Comparison of ENCODE assay signal across 10 mouse cellular contexts in genomic region chr1:92837931-92838833, GRCm38 (mm10). TPM values are rescaled to one million over a fixed set of nuclear protein-coding genes. Genes with fewer than 3 reads are reported as not detected.
DNase-seq lines count a peak whose midpoint lies in the region; ATAC-seq and TF ChIP-seq lines count a peak whose summit lies in the region.
"Had no signal": no experiment of that assay in that cellular context is flagged by ENCODE, and none has a peak within 500 bp of the region (broad histone marks: within the 10 kb centered on the region; RNA-seq: fewer than 3 reads in every experiment).

No protein-coding gene starts in this region.

- peaks cover 50% of the 10 kb centered on the region for H3K36me3 ChIP-seq in forebrain, embryonic 13.5 days (ENCODE audit: poor library complexity, severe bottlenecking)
- no peaks in the 10 kb centered on the region; the same call in 1 of the 2 replicates for H3K36me3 ChIP-seq in forebrain, embryonic 11.5 days (ENCODE audit: control insufficient read depth, insufficient read depth, low read length)
- H3K36me3 ChIP-seq in midbrain, postnatal 0 days (ENCODE audit: insufficient read depth, low read length) = peaks cover 7% of the 10 kb centered on the region
- H3K36me3 ChIP-seq in midbrain, embryonic 16.5 days (ENCODE audit: control insufficient read depth, insufficient read depth, low read length) = peaks cover 3% of the 10 kb centered on the region; the same call in 1 of the 2 replicates

- no peak overlapping the region for H3K4me3 ChIP-seq in forebrain, embryonic 13.5 days
- no peak overlapping the region for H3K4me3 ChIP-seq in forebrain, embryonic 11.5 days (ENCODE audit: low read depth, low read length)
- no peak overlapping the region for H3K4me3 ChIP-seq in midbrain, postnatal 0 days (ENCODE audit: low read depth, low read length)
- H3K4me3 ChIP-seq in midbrain, embryonic 16.5 days (ENCODE audit: low read depth, low read length) = no peak overlapping the region
- H3K4me3 ChIP-seq: erythroblast, embryonic 14.5 days had no signal

- WGBS in forebrain, embryonic 13.5 days = 59% methylated on average over 14 of the region's 14 CpGs
- WGBS in forebrain, embryonic 11.5 days = 87% methylated on average over 14 of the region's 14 CpGs
- WGBS in midbrain, postnatal 0 days = 64% methylated on average over 14 of the region's 14 CpGs
- 67% methylated on average over 14 of the region's 14 CpGs for WGBS in midbrain, embryonic 16.5 days

- TF ChIP-seq CTCF in midbrain, postnatal 0 days (IDR thresholded peaks at IDR 0.05) = no peak

- H3K4me1 ChIP-seq in forebrain, embryonic 13.5 days = peaks cover 86% of the 10 kb centered on the region
- peaks cover 10% of the 10 kb centered on the region for H3K4me1 ChIP-seq in forebrain, embryonic 11.5 days (replicated peaks; ENCODE audit: control insufficient read depth, insufficient read depth, low read length)
- peaks cover 7% of the 10 kb centered on the region; the same call in 1 of the 2 replicates for H3K4me1 ChIP-seq in midbrain, postnatal 0 days (ENCODE audit: insufficient read depth, low read length)
- peaks cover 25% of the 10 kb centered on the region for H3K4me1 ChIP-seq in midbrain, embryonic 16.5 days (ENCODE audit: control insufficient read depth, insufficient read depth, low read length)

- peak overlapping the region; percentile 49 for H3K27ac ChIP-seq in forebrain, embryonic 13.5 days
- no peak overlapping the region for H3K27ac ChIP-seq in forebrain, embryonic 11.5 days (ENCODE audit: low read depth, low read length)
- no peak overlapping the region for H3K27ac ChIP-seq in midbrain, postnatal 0 days (ENCODE audit: low read depth, low read length)
- no peak overlapping the region for H3K27ac ChIP-seq in midbrain, embryonic 16.5 days (ENCODE audit: low read length)

- peak overlapping the region; percentile 36 for H3K4me2 ChIP-seq in forebrain, embryonic 13.5 days
- H3K4me2 ChIP-seq in forebrain, embryonic 11.5 days (ENCODE audit: low read depth, low read length, severe bottlenecking) = no peak overlapping the region
- no peak overlapping the region for H3K4me2 ChIP-seq in midbrain, postnatal 0 days (ENCODE audit: low read depth, low read length, poor library complexity, severe bottlenecking)
- H3K4me2 ChIP-seq in midbrain, embryonic 16.5 days (ENCODE audit: low read length) = no peak overlapping the region

- H3K27me3 ChIP-seq in forebrain, embryonic 13.5 days = no peaks in the 10 kb centered on the region
- no peaks in the 10 kb centered on the region for H3K27me3 ChIP-seq in forebrain, embryonic 11.5 days (ENCODE audit: control insufficient read depth, insufficient read depth, low read length)
- H3K27me3 ChIP-seq in midbrain, postnatal 0 days (ENCODE audit: insufficient read depth, low read length) = no peaks in the 10 kb centered on the region
- no peaks in the 10 kb centered on the region for H3K27me3 ChIP-seq in midbrain, embryonic 16.5 days (ENCODE audit: control insufficient read depth, insufficient read depth, low read depth, low read length)

- ATAC-seq in forebrain, embryonic 13.5 days = peak; percentile 25; the same call in 1 of the 2 replicates
- ATAC-seq in forebrain, embryonic 11.5 days (replicated peaks; ENCODE audit: low FRiP score) = no peak
- ATAC-seq in midbrain, postnatal 0 days (ENCODE audit: low FRiP score) = no peak
- no peak for ATAC-seq in midbrain, embryonic 16.5 days
- ATAC-seq: lung, postnatal 0 days had no signal

- no peaks in the 10 kb centered on the region for H3K9me3 ChIP-seq in forebrain, embryonic 13.5 days (replicated peaks)
- no peaks in the 10 kb centered on the region for H3K9me3 ChIP-seq in forebrain, embryonic 11.5 days (ENCODE audit: control insufficient read depth, low read length)
- H3K9me3 ChIP-seq in midbrain, postnatal 0 days (ENCODE audit: low read length) = no peaks in the 10 kb centered on the region
- H3K9me3 ChIP-seq in midbrain, embryonic 16.5 days (replicated peaks; ENCODE audit: control insufficient read depth, low read length, poor library complexity, severe bottlenecking) = no peaks in the 10 kb centered on the region

- no peak for DNase-seq in forebrain, embryonic 11.5 days (ENCODE audit: low spot score)
- DNase-seq in midbrain, postnatal 0 days (ENCODE audit: low spot score) = peak; percentile 83
- DNase-seq in gastrocnemius, adult 18-20 months (ENCODE audit: low spot score) = peak; percentile 72
- peak; percentile 53 for DNase-seq in testis, postnatal 14 days (ENCODE audit: low spot score)
- DNase-seq in retina, postnatal 1 day = no peak
- no peak for DNase-seq in embryo, embryonic 10 days (ENCODE audit: low spot score)

- 0 out of 2 replicates have a peak overlapping the region, but pooled peaks have one; percentile 23 for H3K9ac ChIP-seq in forebrain, embryonic 13.5 days
- no peak overlapping the region for H3K9ac ChIP-seq in forebrain, embryonic 11.5 days (ENCODE audit: low read length)
- H3K9ac ChIP-seq in midbrain, postnatal 0 days (replicated peaks; ENCODE audit: low read length, poor library complexity, severe bottlenecking) = no peak overlapping the region
- H3K9ac ChIP-seq in midbrain, embryonic 16.5 days (ENCODE audit: low read depth, low read length) = no peak overlapping the region

RNA-seq across cellular contexts. Expression of gene Gpc1, which starts 6.7 kb away (rescaled TPM):
- 115 and 117 TPM in 2 replicates for polyA plus RNA-seq in forebrain, embryonic 13.5 days (2015; fragmentation: Nextera tagmentation; extraction: Ambion mirVana)
- 139 and 154 TPM in 2 replicates for polyA plus RNA-seq in forebrain, embryonic 11.5 days (2014; fragmentation: Nextera tagmentation; extraction: Ambion mirVana)
- total RNA-seq in midbrain, postnatal 0 days (2014; rRNA removed) = 151 and 208 TPM in 2 replicates
- polyA plus RNA-seq in midbrain, postnatal 0 days (2015; fragmentation: Nextera tagmentation; extraction: Ambion mirVana) = 51.8 and 53.3 TPM in 2 replicates
- polyA plus RNA-seq in midbrain, embryonic 16.5 days (2015; fragmentation: Nextera tagmentation; extraction: Ambion mirVana) = 49.3 and 54.6 TPM in 2 replicates
- total RNA-seq in gastrocnemius, adult 18-20 months (2021) = 100 to 1,000 TPM; 223 to 227 TPM

Comparison
In these comparisons a context has a peak if more than half of its experiments do, and no peak if none do; other contexts are left out.
1. DNase-seq: peak in midbrain, postnatal 0 days (single experiment), gastrocnemius, adult 18-20 months (single experiment) and testis, postnatal 14 days (single experiment); none in forebrain, embryonic 11.5 days (single experiment), retina, postnatal 1 day (single experiment) and embryo, embryonic 10 days (single experiment).